Mouse (Mus musculus): ENCODE data around the gene Epb41l2. TPM values are rescaled to one million over a fixed set of nuclear protein-coding genes. Genes with fewer than 3 reads are reported as not detected.

Gene Epb41l2
- total RNA-seq, 2 experiments from 2014 or later, result 69.9 to 72.5 TPM

GRCm38 (mm10) chr10:25482791-25483190 is 123.2 kb downstream of the Epb41l2 start:
- no peak for DNase-seq (ENCODE audit: low spot score in 2 of 2)

GRCm38 (mm10) chr10:25488456-25488855 is 128.9 kb downstream of the Epb41l2 start:
- peak; percentile 32 to 87 for DNase-seq (ENCODE audit: low spot score in 2 of 2)

- peak in 1 of 2 experiments; percentile 17 for DNase-seq (ENCODE audit: low spot score in 2 of 2)
These were observed 139.9 kb downstream of the Epb41l2 start for GRCm38 (mm10) chr10:25499323-25500071.

- DNase-seq (ENCODE audit: low spot score in 2 of 2), result no peak
These were observed 143.7 kb downstream of the Epb41l2 start for GRCm38 (mm10) chr10:25503250-25503649.

GRCm38 (mm10) chr10:25513821-25514220 is 154.2 kb downstream of the Epb41l2 start:
- no peak for DNase-seq (ENCODE audit: low spot score in 2 of 2)

- no peak for DNase-seq (ENCODE audit: low spot score in 2 of 2)
These were observed 160.4 kb downstream of the Epb41l2 start for GRCm38 (mm10) chr10:25519954-25520353.

GRCm38 (mm10) chr10:25520428-25520827 is 160.8 kb downstream of the Epb41l2 start:
- no peak for DNase-seq (ENCODE audit: low spot score in 2 of 2)

GRCm38 (mm10) chr10:25523727-25524126 is 164.1 kb downstream of the Epb41l2 start:
- DNase-seq (ENCODE audit: low spot score in 2 of 2), result no peak

- no peak for DNase-seq (ENCODE audit: low spot score in 2 of 2)
These were observed 166.6 kb downstream of the Epb41l2 start for GRCm38 (mm10) chr10:25526156-25526555.

GRCm38 (mm10) chr10:25526622-25527021 is 167.0 kb downstream of the Epb41l2 start:
- no peak for DNase-seq (ENCODE audit: low spot score in 2 of 2)

GRCm38 (mm10) chr10:25527126-25527525 is 167.5 kb downstream of the Epb41l2 start:
- no peak for DNase-seq (ENCODE audit: low spot score in 2 of 2)

- DNase-seq (ENCODE audit: low spot score in 2 of 2), result no peak
These were observed 171.7 kb downstream of the Epb41l2 start for GRCm38 (mm10) chr10:25531335-25531734.

GRCm38 (mm10) chr10:25533105-25533504 is 173.5 kb downstream of the Epb41l2 start:
- no peak for DNase-seq (ENCODE audit: low spot score in 2 of 2)

- DNase-seq (ENCODE audit: low spot score in 2 of 2), result no peak
These were observed 174.1 kb downstream of the Epb41l2 start for GRCm38 (mm10) chr10:25533513-25534246.

- DNase-seq (ENCODE audit: low spot score in 2 of 2), result no peak
These were observed 174.9 kb downstream of the Epb41l2 start for GRCm38 (mm10) chr10:25534467-25534866.

- DNase-seq (ENCODE audit: low spot score in 2 of 2), result no peak
These were observed 176.3 kb downstream of the Epb41l2 start, which contains the start of gene Smlr1 for GRCm38 (mm10) chr10:25535891-25536331. Smlr1 (minus strand) TSS chr10:25536267.

- no peak for DNase-seq (ENCODE audit: low spot score in 2 of 2)
These were observed 177.0 kb downstream of the Epb41l2 start for GRCm38 (mm10) chr10:25536621-25537020.

- no peak for DNase-seq (ENCODE audit: low spot score in 2 of 2)
These were observed 179.1 kb downstream of the Epb41l2 start for GRCm38 (mm10) chr10:25538738-25539137.

GRCm38 (mm10) chr10:25539146-25539770 is 179.7 kb downstream of the Epb41l2 start:
- DNase-seq (ENCODE audit: low spot score in 2 of 2), result peak; percentile 54 to 78

- DNase-seq (ENCODE audit: low spot score in 2 of 2), result no peak
These were observed 180.2 kb downstream of the Epb41l2 start for GRCm38 (mm10) chr10:25539771-25540168.

GRCm38 (mm10) chr10:25541097-25541496 is 181.5 kb downstream of the Epb41l2 start:
- DNase-seq (ENCODE audit: low spot score in 2 of 2), result no peak

- DNase-seq (ENCODE audit: low spot score in 2 of 2), result peak; percentile 7 to 32
These were observed 193.3 kb downstream of the Epb41l2 start for GRCm38 (mm10) chr10:25552936-25553335.

Measured in layer of hippocampus, adult 18-20 months (tissue).